Mouse (Mus musculus) kidney, embryonic 15.5 days (tissue): ENCODE results near the gene Qrich2. TPM values are rescaled to one million over a fixed set of nuclear protein-coding genes. Genes with fewer than 3 reads are reported as not detected.
A peak's percentile ranks its signal among the peaks of the same experiment; 100 is the strongest.
"Not testable (repeated sequence)": the region's sequence is repeated elsewhere in the genome, so short reads cannot be mapped to it uniquely, and the experiment has no call there.

Experiments
- ATAC-seq: fragments of 200-750 bp; cut with Nextera tagmentation; replicated peaks from 2 replicates; pipeline ENCODE4 v1.8.0; 2017; ENCODE audit warnings: moderate TSS enrichment; ENCODE audit not compliant: low FRiP score
- H3K27ac ChIP-seq: fragments of 300-500 bp; sonication (generic); 2 replicates; pipeline ENCODE4 v1.5.1; 2015; ENCODE audit warnings: mild to moderate bottlenecking, inconsistent platforms
- H3K27me3 ChIP-seq: fragments of 300-500 bp; sonication (generic); 2 replicates; pipeline ENCODE4 v1.6.1; 2015; ENCODE audit warnings: inconsistent platforms
- H3K36me3 ChIP-seq: fragments of 300-500 bp; sonication (generic); 2 replicates; pipeline ENCODE4 v1.6.1; 2015; ENCODE audit warnings: inconsistent platforms
- H3K4me1 ChIP-seq: fragments of 300-500 bp; sonication (generic); 2 replicates; pipeline ENCODE4 v1.6.1; 2015; ENCODE audit warnings: inconsistent platforms
- H3K4me2 ChIP-seq: fragments of 300-500 bp; sonication (generic); 2 replicates; pipeline ENCODE4 v1.6.1; 2015; ENCODE audit warnings: moderate library complexity, mild to moderate bottlenecking, inconsistent platforms
- H3K4me3 ChIP-seq: fragments of 300-500 bp; sonication (generic); replicated peaks from 2 replicates; pipeline ENCODE4 v1.5.1; 2015; ENCODE audit warnings: mild to moderate bottlenecking, inconsistent platforms
- H3K9ac ChIP-seq: fragments of 300-500 bp; sonication (generic); 2 replicates; pipeline ENCODE4 v1.6.1; 2015; ENCODE audit warnings: mild to moderate bottlenecking, inconsistent platforms
- H3K9me3 ChIP-seq: fragments of 300-500 bp; sonication (generic); replicated peaks from 2 replicates; pipeline ENCODE4 v1.6.1; 2016; ENCODE audit warnings: inconsistent platforms
- WGBS: fragments of 180-500 bp; shearing (Covaris S2); methylation state at CpG from one replicate; pipeline ENCODE4 v1.1.7; 2015; ENCODE audit warnings: mixed read lengths; 5-methylcytosine and 5-hydroxymethylcytosine counted together
- polyA plus RNA-seq: library from polyadenylated mRNA; unstranded; fragments of >200 nt; fragmentation: Nextera tagmentation; extraction: Ambion mirVana; gene quantifications from 2 replicates; pipeline ENCODE4 v1.2.1, GENCODE M21; 2015

Qrich2 gene
- polyA plus RNA-seq, 1 experiment from 2014 or later, result 0.30 TPM

GRCm38 (mm10) chr11:116499018-116499417, 33.0 kb upstream of the Qrich2 start:
- H3K9me3 ChIP-seq, result 0 out of 2 replicates have a peak, but pooled peaks cover 4% of the 10 kb centered on the region
- H3K4me2 ChIP-seq, result peak overlapping the region; percentile 65
- 43% methylated on average over 6 of the region's 6 CpGs for WGBS
- H3K27ac ChIP-seq, result no peak overlapping the region
- H3K4me3 ChIP-seq, result peak overlapping the region; percentile 33
- no peaks in the 10 kb centered on the region for H3K27me3 ChIP-seq
- no peak for ATAC-seq
- no peaks in the 10 kb centered on the region for H3K36me3 ChIP-seq
- no peak overlapping the region; the same call in 1 of the 2 replicates for H3K9ac ChIP-seq
- H3K4me1 ChIP-seq, result peaks cover 21% of the 10 kb centered on the region

- peak overlapping the region; percentile 65 for H3K4me2 ChIP-seq
- peaks cover 21% of the 10 kb centered on the region for H3K4me1 ChIP-seq
- H3K9me3 ChIP-seq, result 0 out of 2 replicates have a peak, but pooled peaks cover 4% of the 10 kb centered on the region
- H3K27me3 ChIP-seq, result no peaks in the 10 kb centered on the region
- no peak for ATAC-seq
- H3K9ac ChIP-seq, result no peak overlapping the region; the same call in 1 of the 2 replicates
- H3K27ac ChIP-seq, result no peak overlapping the region
- peak overlapping the region; percentile 33 for H3K4me3 ChIP-seq
- 34% methylated on average over 33 of the region's 34 CpGs for WGBS
- no peaks in the 10 kb centered on the region for H3K36me3 ChIP-seq
Measured at GRCm38 (mm10) chr11:116498596-116498995, 32.6 kb upstream of the Qrich2 start.

DNA sequence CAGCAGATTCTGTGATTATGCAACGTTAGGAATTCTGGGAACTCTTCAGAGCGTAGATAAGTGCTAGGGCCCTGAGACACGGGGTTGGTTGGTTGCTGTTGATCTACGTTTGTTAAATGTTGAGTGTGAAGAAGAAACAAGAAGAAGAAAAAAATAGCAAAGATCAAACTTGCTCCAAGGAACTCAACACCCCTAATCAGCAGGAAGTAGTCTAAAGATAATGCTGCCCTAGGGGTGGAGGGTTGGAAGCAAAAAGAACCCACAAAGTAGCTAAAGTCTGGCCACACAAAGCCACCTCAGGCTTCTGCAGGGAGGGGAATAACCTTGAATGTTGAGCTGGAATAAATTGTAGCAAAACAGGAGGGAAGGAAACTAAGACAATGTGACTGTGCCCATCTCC, 31.3 kb upstream of the Qrich2 start:
- no peak overlapping the region for H3K4me3 ChIP-seq
- no peaks in the 10 kb centered on the region for H3K27me3 ChIP-seq
- WGBS, result 81% methylated on average over 4 of the region's 4 CpGs
- no peaks in the 10 kb centered on the region for H3K36me3 ChIP-seq
- no peak for ATAC-seq
- H3K9me3 ChIP-seq, result 0 out of 2 replicates have a peak, but pooled peaks cover 4% of the 10 kb centered on the region
- no peak overlapping the region for H3K4me2 ChIP-seq
- no peak overlapping the region for H3K9ac ChIP-seq
- H3K27ac ChIP-seq, result no peak overlapping the region
- peaks cover 21% of the 10 kb centered on the region for H3K4me1 ChIP-seq

DNA sequence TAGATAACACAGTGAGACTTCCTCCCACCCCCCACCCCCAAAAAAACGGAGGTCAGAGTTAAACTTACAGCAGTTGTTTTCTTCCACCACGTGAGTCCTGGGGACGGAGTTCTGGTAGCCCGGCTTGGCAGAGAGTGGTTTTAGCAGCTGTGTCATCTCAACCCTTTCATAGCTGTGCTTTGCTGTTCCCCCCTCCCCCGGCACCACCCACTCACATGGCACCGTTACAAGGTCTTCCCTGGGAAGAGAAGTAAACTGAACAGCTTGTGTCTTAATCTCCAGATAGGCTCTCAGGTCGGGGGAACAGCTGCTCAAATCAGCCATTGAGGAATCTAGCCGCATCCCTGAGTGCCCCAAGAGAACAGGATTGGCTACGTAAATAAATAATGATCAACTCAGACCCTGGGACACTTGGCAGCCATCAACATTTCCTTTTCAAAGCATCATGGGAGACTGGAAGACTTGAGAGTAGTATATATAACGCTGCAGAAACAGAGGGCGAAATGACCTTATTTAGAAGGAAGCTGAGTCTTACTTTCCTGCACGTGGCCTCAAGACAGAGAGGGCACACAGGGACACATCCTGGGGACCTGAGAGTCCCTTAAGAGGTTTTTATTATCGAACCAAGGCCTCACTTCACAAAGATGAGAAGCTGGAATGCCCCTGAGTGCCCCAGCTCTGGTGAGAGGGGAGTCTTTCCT, 28.6 kb upstream of the Qrich2 start:
- H3K9me3 ChIP-seq, result 0 out of 2 replicates have a peak, but pooled peaks cover 4% of the 10 kb centered on the region
- WGBS, result 28% methylated on average over 13 of the region's 13 CpGs
- no peak for ATAC-seq
- no peak overlapping the region for H3K4me2 ChIP-seq
- H3K4me3 ChIP-seq, result no peak overlapping the region
- H3K27me3 ChIP-seq, result no peaks in the 10 kb centered on the region
- no peaks in the 10 kb centered on the region for H3K36me3 ChIP-seq
- no peak overlapping the region for H3K9ac ChIP-seq
- H3K4me1 ChIP-seq, result peaks cover 23% of the 10 kb centered on the region
- peak overlapping the region; percentile 78 for H3K27ac ChIP-seq

DNA sequence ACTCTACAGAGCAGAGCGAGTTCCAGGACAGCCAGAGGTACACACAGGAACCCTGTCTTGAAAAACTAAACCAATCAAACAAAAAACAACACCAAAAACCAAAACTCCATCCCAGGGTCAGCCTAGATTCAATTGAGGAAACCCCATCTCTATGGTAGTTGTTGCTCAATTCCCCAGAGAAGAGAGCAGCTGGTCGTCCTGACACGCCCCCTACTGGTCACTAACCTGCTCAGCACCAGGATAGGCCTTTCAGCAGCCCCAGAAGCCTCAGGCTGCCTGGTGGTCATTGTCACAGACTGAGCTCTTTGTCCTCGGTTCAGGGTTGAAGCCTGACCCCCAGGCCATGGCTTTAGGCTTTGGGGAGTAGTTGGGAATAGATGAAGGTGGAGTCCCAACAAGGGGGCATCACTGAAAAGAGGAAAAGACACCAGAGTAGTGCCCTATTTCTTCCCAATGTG, 27.8 kb upstream of the Qrich2 start, which contains the start of gene Prpsap1:
Gene Prpsap1, minus strand, starts transcription at position 408 of the 458 bp plus-strand sequence.
- H3K27me3 ChIP-seq, result no peaks in the 10 kb centered on the region
- no peak within 1 kb of the TSS for H3K4me3 ChIP-seq
- no peak within 1 kb of the TSS for H3K9ac ChIP-seq
- H3K36me3 ChIP-seq, result 0 out of 2 replicates have a peak, but pooled peaks cover under 1% of the 10 kb centered on the region
- 28% methylated on average over 4 of the region's 4 CpGs for WGBS
- peaks cover 28% of the 10 kb centered on the region for H3K4me1 ChIP-seq
- H3K4me2 ChIP-seq, result no peak within 1 kb of the TSS
- peak within 1 kb of the TSS; percentile 78 for H3K27ac ChIP-seq
- H3K9me3 ChIP-seq, result 0 out of 2 replicates have a peak, but pooled peaks cover 4% of the 10 kb centered on the region
- ATAC-seq, result no peak

- H3K9ac ChIP-seq, result no peak overlapping the region
- H3K27ac ChIP-seq, result no peak overlapping the region
- H3K4me2 ChIP-seq, result no peak overlapping the region
- no peak overlapping the region for H3K4me3 ChIP-seq
- peaks cover 27% of the 10 kb centered on the region for H3K4me1 ChIP-seq
- 76% methylated on average over 5 of the region's 5 CpGs for WGBS
- ATAC-seq, result no peak
- H3K36me3 ChIP-seq, result peaks cover 5% of the 10 kb centered on the region; the same call in 1 of the 2 replicates
- no peaks in the 10 kb centered on the region for H3K27me3 ChIP-seq
- 0 out of 2 replicates have a peak, but pooled peaks cover 3% of the 10 kb centered on the region for H3K9me3 ChIP-seq
Measured at GRCm38 (mm10) chr11:116493191-116493590, 27.1 kb upstream of the Qrich2 start.

DNA sequence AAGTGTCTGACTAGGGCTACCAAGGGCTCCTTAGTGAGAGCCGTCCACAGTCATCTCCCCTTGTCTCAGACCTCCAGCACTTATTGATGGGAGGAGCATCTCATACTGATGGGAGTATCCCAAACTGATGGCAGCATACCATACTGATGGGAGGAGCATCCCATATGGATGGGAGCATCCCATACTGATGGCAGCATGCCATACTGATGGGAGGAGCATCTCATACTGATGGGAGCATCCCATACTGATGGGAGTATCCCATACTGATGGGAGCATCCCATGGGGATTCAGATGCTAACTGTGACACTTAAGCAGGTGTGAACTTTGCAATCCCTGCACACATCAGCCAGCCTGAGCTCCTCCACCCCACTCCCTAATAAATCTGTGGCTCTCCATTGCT, 26.5 kb upstream of the Qrich2 start:
- not testable (repeated sequence) for H3K9me3 ChIP-seq, H3K27ac ChIP-seq, H3K9ac ChIP-seq, H3K27me3 ChIP-seq, H3K4me2 ChIP-seq, H3K4me3 ChIP-seq, ATAC-seq
- Histone ChIP-seq H3K36me3 (peaks cover 12% of the 10 kb centered on the region), H3K4me1 (peaks cover 29% of the 10 kb centered on the region)
- WGBS, result 91% methylated on average over 1 of the region's 1 CpGs

GRCm38 (mm10) chr11:116491338-116491737, 25.3 kb upstream of the Qrich2 start:
- 68% methylated on average over 6 of the region's 6 CpGs for WGBS

DNA sequence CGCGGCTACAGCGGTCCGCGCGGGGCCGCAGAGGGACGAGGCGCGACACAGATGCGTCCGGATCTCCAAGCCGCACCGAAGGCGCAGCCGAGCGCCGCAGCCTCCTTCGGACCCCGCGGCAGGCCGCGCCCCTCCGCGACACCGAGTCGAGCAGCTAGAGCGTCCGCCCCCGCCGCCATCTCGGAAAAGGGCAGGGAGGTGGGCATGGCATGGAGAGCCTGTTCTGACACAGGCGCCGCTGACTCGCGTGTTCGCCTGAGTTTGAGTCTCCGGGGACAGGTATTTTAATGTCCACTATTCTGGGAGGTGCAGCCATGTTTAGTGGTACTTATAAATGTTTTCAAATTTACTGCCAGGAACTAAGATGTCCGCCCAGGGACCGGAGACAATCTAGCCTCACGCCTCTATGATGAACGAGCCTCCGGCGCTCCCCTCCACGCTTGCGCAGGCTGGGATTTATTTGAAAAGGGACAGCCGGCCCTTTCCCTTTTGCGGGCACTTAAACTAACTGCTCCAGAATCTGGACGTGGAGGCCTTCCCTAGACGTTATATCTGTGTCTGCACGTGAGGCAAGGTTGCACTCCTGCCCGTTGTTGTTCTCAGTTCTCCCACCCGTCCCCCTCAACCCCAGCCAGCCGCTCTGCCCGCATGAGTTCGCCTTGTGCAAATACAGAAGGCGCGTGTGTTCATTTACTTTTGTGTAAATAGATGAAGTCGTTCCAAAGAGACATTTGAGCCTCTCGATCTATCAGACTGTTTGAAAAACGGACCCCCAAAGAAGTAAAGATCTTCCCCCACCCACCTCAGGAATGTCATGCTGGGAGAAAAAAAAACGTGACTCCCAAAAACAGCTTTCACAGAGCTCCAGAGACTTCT, 24.4 kb upstream of the Qrich2 start:
- WGBS, result under 1% methylated on average over 59 of the region's 62 CpGs
- Histone ChIP-seq H3K4me1 (peaks cover 28% of the 10 kb centered on the region), H3K9me3 (no peaks in the 10 kb centered on the region), H3K36me3 (peaks cover 32% of the 10 kb centered on the region), H3K4me2 (peak overlapping the region; percentile 71), H3K4me3 (peak overlapping the region; percentile 86), H3K27me3 (no peaks in the 10 kb centered on the region), H3K27ac (peak overlapping the region; percentile 94), H3K9ac (peak overlapping the region; percentile 90)
- peak; percentile 95 for ATAC-seq

More at GRCm38 (mm10) chr11:116491338-116491737, 25.3 kb upstream of the Qrich2 start:
- no peak for ATAC-seq
- Histone ChIP-seq H3K27me3 (no peaks in the 10 kb centered on the region), H3K27ac (peak overlapping the region; percentile 94; the same call in 1 of the 2 replicates), H3K9ac (no peak overlapping the region), H3K4me3 (0 out of 2 replicates have a peak overlapping the region, but pooled peaks have one; percentile 86), H3K4me2 (no peak overlapping the region; the same call in 1 of the 2 replicates), H3K36me3 (peaks cover 24% of the 10 kb centered on the region), H3K9me3 (no peaks in the 10 kb centered on the region), H3K4me1 (peaks cover 29% of the 10 kb centered on the region)

DNA sequence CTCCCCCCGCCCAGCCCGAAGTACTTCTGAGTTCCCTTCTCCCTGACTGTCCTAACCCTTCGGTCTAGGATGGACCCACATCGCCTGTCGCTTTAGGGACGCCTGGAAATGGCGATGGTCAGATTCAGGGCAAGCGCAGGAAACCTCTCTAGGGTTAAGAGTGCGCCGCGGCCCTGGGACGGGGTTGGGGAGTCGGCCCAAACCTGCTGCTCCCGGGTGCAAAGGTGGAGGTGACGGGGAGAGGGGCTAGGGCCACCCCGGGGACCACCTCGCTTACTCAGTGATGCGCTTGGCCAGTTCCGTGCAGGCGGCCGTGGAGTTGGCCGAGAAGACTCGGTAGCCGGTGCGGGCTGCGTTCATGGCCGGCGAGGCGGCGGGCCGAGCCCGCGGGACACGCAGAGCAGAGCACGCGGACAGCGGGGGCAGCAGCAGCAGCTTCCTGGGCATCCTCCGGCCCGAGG, 23.8 kb upstream of the Qrich2 start:
- 0% methylated on average over 39 of the region's 39 CpGs for WGBS
- H3K9me3 ChIP-seq, result no peaks in the 10 kb centered on the region
- H3K36me3 ChIP-seq, result peaks cover 39% of the 10 kb centered on the region
- H3K4me2 ChIP-seq, result peak overlapping the region; percentile 71
- peak overlapping the region; percentile 94 for H3K27ac ChIP-seq
- H3K4me3 ChIP-seq, result peak overlapping the region; percentile 86
- peaks cover 22% of the 10 kb centered on the region for H3K4me1 ChIP-seq
- no peaks in the 10 kb centered on the region for H3K27me3 ChIP-seq
- ATAC-seq, result peak; percentile 59; the same call in 1 of the 2 replicates
- H3K9ac ChIP-seq, result peak overlapping the region; percentile 90

DNA sequence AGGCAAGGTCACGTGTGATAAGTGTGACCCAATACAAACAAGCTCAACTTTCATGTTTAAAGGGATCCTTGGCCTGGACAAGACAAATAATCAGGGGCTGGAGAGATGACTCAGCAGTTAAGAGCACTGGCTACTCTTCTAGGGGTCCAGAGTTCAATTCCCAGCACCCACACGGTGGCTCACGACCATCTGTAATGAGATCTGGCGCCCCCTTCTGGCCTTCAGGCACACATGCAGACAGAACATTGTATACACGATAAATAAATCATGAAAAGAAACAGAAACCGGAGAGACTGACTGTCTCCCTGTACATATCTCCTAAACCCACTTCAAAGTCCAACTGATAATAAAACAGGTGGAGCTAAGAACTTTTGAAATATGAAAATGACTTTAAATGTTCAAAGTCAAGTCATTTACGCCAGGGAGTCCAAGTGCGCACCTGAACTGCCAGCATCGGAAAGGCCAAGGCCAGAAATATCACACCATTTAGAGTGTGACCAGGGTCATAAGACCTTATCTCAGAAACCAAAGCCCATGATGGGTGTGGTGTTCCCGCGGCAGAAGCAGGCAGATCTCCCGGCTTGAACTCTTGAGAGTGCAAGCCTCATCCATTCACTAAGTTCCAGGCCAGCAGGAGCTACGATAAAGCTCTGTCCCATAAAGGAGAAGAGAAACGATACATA, 22.8 kb upstream of the Qrich2 start:
- Histone ChIP-seq H3K4me1 (peaks cover 25% of the 10 kb centered on the region), H3K36me3 (peaks cover 48% of the 10 kb centered on the region), H3K4me2 (peak overlapping the region; percentile 71), H3K27me3 (no peaks in the 10 kb centered on the region), H3K9ac (peak overlapping the region; percentile 90), H3K4me3 (peak overlapping the region; percentile 86), H3K27ac (0 out of 2 replicates have a peak overlapping the region, but pooled peaks have one; percentile 94), H3K9me3 (no peaks in the 10 kb centered on the region)
- 76% methylated on average over 14 of the region's 14 CpGs for WGBS
- ATAC-seq, result no peak
